Mouse (Mus musculus) neural tube, embryonic 14.5 days (tissue): ENCODE results near the gene Lmo3. TPM values are rescaled to one million over a fixed set of nuclear protein-coding genes. Genes with fewer than 3 reads are reported as not detected.

Experiments
- ATAC-seq: fragments of 200-750 bp; cut with Nextera tagmentation; 2 replicates; pipeline ENCODE4 v1.8.0; 2017; ENCODE audit warnings: low read depth, mild to moderate bottlenecking, moderate TSS enrichment, moderate library complexity
- H3K27ac ChIP-seq: fragments of 300-500 bp; sonication (generic); 2 replicates; pipeline ENCODE4 v1.5.1; 2014; ENCODE audit warnings: low read depth, mild to moderate bottlenecking, control low read depth, low read length, moderate library complexity, mixed read lengths
- H3K27me3 ChIP-seq: fragments of 300-500 bp; sonication (generic); 2 replicates; pipeline ENCODE4 v1.6.1; 2014; ENCODE audit warnings: low read length; ENCODE audit not compliant: control insufficient read depth, insufficient read depth
- H3K36me3 ChIP-seq: fragments of 300-500 bp; sonication (generic); 2 replicates; pipeline ENCODE4 v1.6.1; 2014; ENCODE audit warnings: low read length, mixed read lengths; ENCODE audit not compliant: control insufficient read depth, insufficient read depth
- H3K4me1 ChIP-seq: fragments of 300-500 bp; sonication (generic); 2 replicates; pipeline ENCODE4 v1.6.1; 2014; ENCODE audit warnings: low read length; ENCODE audit not compliant: control insufficient read depth, insufficient read depth
- H3K4me2 ChIP-seq: fragments of 300-500 bp; sonication (generic); 2 replicates; pipeline ENCODE4 v1.6.1; 2014; ENCODE audit warnings: mild to moderate bottlenecking, low read depth, low read length, control low read depth
- H3K4me3 ChIP-seq: fragments of 300-500 bp; sonication (generic); 2 replicates; pipeline ENCODE4 v1.5.1; 2014; ENCODE audit warnings: low read depth, low read length, control low read depth, mixed read lengths
- H3K9ac ChIP-seq: fragments of 300-500 bp; sonication (generic); replicated peaks from 2 replicates; pipeline ENCODE4 v1.6.1; 2014; ENCODE audit warnings: low read depth, mild to moderate bottlenecking, control low read depth, low read length, mixed read lengths
- H3K9me3 ChIP-seq: fragments of 300-500 bp; sonication (generic); 2 replicates; pipeline ENCODE4 v1.6.1; 2016; ENCODE audit warnings: low read length; ENCODE audit not compliant: control insufficient read depth
- WGBS: fragments of 180-500 bp; shearing (Covaris S2); extraction: QIAGEN DNeasy Blood & Tissue Kit; methylation state at CpG from one replicate; pipeline ENCODE4 v1.1.7; 2014; 5-methylcytosine and 5-hydroxymethylcytosine counted together
- polyA plus RNA-seq: library from polyadenylated mRNA; unstranded; fragments of >200 nt; fragmentation: Nextera tagmentation; extraction: Ambion mirVana; gene quantifications from 2 replicates; pipeline ENCODE4 v1.2.1, GENCODE M21; 2014

Lmo3 gene
- polyA plus RNA-seq, 1 experiment from 2014 or later, result 89.8 TPM

GRCm38 (mm10) chr6:138552144-138552543, 29.6 kb downstream of the Lmo3 start:
- no peaks in the 10 kb centered on the region for H3K9me3 ChIP-seq
- no peak for ATAC-seq
- H3K4me3 ChIP-seq, result no peak overlapping the region
- no peaks in the 10 kb centered on the region for H3K27me3 ChIP-seq
- no peak overlapping the region for H3K9ac ChIP-seq
- no peak overlapping the region for H3K4me2 ChIP-seq
- no peaks in the 10 kb centered on the region for H3K4me1 ChIP-seq
- no peaks in the 10 kb centered on the region for H3K36me3 ChIP-seq
- WGBS, result 84% methylated on average over 7 of the region's 7 CpGs
- no peak overlapping the region for H3K27ac ChIP-seq

DNA sequence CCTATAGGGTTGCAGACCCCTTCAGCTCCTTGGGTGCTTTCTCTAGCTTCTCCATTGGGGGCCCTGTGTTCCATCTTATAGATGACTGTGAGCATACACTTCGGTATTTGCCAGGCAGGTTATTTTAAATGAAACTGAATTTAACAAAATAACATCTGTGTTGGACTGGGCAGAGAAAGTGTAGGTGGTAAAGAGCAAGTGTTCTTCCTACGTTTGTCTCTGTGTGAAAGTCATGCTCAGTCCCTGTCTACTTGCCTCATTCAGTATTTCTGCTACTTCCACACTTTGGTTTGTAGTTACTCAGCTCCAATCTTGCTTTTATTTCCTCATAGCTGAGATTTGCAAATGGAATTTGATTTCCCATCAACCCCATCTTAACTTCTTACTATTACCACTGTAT, 46.9 kb downstream of the Lmo3 start:
- H3K4me2 ChIP-seq, result no peak overlapping the region
- H3K9ac ChIP-seq, result no peak overlapping the region
- no peaks in the 10 kb centered on the region for H3K4me1 ChIP-seq
- no peak overlapping the region for H3K4me3 ChIP-seq
- no peak overlapping the region for H3K27ac ChIP-seq
- no peaks in the 10 kb centered on the region for H3K36me3 ChIP-seq
- no peak for ATAC-seq
- H3K27me3 ChIP-seq, result no peaks in the 10 kb centered on the region
- WGBS, result 84% methylated on average over 2 of the region's 2 CpGs
- no peaks in the 10 kb centered on the region for H3K9me3 ChIP-seq

- Histone ChIP-seq H3K4me3 (no peak overlapping the region), H3K4me2 (no peak overlapping the region), H3K9me3 (no peaks in the 10 kb centered on the region), H3K36me3 (no peaks in the 10 kb centered on the region), H3K27me3 (no peaks in the 10 kb centered on the region), H3K27ac (no peak overlapping the region), H3K9ac (no peak overlapping the region), H3K4me1 (no peaks in the 10 kb centered on the region)
- no peak for ATAC-seq
- WGBS, result 72% methylated on average over 1 of the region's 1 CpGs
Measured at GRCm38 (mm10) chr6:138506642-138507041, 75.1 kb downstream of the Lmo3 start.

DNA sequence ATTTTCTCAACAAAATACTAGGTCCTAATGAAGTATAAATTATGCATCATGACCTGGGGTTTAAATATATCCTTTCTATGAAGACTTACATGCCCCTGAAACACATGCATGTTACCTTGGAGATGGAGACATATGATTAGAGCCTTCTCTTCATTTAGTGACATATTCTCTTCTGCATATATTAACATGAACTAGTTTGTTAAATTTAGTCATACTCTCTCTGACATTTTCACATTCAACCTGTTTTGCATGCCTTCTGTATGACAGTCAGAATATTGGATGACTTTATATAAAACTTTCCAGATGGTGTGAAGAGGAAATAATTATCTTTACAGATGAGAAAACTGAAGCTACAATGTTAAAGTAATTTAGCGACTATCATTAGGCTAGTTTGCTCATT, 77.8 kb downstream of the Lmo3 start:
- no peak overlapping the region for H3K9ac ChIP-seq
- no peak overlapping the region for H3K4me3 ChIP-seq
- H3K9me3 ChIP-seq, result no peaks in the 10 kb centered on the region
- H3K27me3 ChIP-seq, result no peaks in the 10 kb centered on the region
- no peak for ATAC-seq
- no peak overlapping the region for H3K4me2 ChIP-seq
- no peak overlapping the region for H3K27ac ChIP-seq
- no peaks in the 10 kb centered on the region for H3K36me3 ChIP-seq
- 92% methylated on average over 1 of the region's 1 CpGs for WGBS
- H3K4me1 ChIP-seq, result no peaks in the 10 kb centered on the region

DNA sequence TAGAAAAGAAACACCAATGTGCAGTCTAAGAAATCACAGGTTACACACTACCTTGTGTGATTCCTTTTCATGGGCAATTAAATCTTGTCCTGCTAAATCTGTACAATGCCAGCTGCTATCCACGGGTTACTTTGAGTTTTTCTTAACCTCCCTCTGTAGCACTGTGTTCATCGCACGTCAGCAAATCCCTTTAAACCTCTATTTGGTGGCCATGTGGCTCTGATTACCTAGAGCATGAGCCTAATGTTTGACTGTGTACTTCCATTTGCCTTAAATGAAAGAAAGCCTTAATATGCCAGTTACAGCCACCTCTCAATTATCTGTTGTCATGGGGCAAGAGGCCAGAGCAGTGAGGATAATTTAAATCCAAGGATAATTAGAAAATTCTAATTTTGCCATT, 98.9 kb downstream of the Lmo3 start:
- no peak overlapping the region for H3K4me3 ChIP-seq
- H3K36me3 ChIP-seq, result no peaks in the 10 kb centered on the region
- H3K4me1 ChIP-seq, result no peaks in the 10 kb centered on the region
- H3K27me3 ChIP-seq, result no peaks in the 10 kb centered on the region
- no peak for ATAC-seq
- no peaks in the 10 kb centered on the region for H3K9me3 ChIP-seq
- no peak overlapping the region for H3K27ac ChIP-seq
- H3K4me2 ChIP-seq, result no peak overlapping the region
- H3K9ac ChIP-seq, result no peak overlapping the region
- 78% methylated on average over 3 of the region's 3 CpGs for WGBS

- Histone ChIP-seq H3K4me2 (no peak overlapping the region), H3K4me1 (no peaks in the 10 kb centered on the region), H3K9ac (no peak overlapping the region), H3K4me3 (no peak overlapping the region), H3K27me3 (no peaks in the 10 kb centered on the region), H3K27ac (no peak overlapping the region), H3K36me3 (no peaks in the 10 kb centered on the region), H3K9me3 (no peaks in the 10 kb centered on the region)
- WGBS, result 20% methylated on average over 5 of the region's 5 CpGs
- ATAC-seq, result peak; percentile 38; the same call in 1 of the 2 replicates
Measured at GRCm38 (mm10) chr6:138477611-138478010, 104.2 kb downstream of the Lmo3 start.

DNA sequence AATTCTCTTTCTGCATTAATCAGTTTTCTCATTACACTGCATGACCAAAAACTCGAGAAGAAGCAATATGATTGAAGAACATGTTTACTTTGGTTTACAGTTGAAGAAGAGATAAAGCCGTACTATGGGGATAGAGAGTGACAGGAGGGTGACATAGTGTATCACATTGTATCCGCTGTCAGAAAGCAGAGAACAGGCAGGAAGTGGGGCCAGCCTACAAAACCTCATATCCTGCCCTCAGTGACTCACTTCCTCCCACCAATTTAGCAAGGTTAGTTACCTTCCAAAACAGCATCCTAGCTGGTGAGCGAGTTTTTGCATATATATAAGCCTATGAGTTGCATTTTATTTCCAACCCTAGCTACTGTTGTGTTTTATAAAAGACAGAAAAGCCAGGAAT, 112.6 kb downstream of the Lmo3 start:
- ATAC-seq, result no peak
- no peak overlapping the region for H3K9ac ChIP-seq
- H3K9me3 ChIP-seq, result no peaks in the 10 kb centered on the region
- H3K27me3 ChIP-seq, result no peaks in the 10 kb centered on the region
- H3K27ac ChIP-seq, result no peak overlapping the region
- H3K4me3 ChIP-seq, result no peak overlapping the region
- no peaks in the 10 kb centered on the region for H3K4me1 ChIP-seq
- 86% methylated on average over 4 of the region's 4 CpGs for WGBS
- H3K36me3 ChIP-seq, result no peaks in the 10 kb centered on the region
- no peak overlapping the region for H3K4me2 ChIP-seq

DNA sequence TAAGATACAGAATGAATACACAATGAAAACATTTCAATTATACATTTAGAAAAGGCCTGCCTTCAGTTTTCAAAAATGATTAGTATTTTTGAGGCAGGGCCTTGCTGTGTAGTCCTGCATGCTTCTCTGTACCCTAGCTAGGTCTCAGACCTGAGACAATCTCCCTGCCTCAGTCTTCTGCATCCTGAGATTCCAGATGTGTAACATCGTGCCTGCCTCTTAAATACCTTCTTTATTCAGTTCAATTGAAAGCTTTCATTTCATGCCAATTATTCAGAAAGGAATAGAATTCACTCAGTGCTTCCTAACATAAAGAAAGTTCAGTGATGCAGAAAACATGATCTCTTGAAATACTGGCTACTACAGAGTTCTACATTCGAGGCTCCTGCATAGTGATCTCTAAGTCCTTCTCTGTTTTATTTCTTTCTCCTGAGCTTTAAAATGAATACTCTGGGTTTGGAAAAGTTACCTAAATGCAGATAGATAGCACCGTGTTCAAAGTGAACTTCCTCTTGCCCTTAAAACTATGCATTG, 137.2 kb downstream of the Lmo3 start:
- ATAC-seq, result no peak
- Histone ChIP-seq H3K9me3 (no peaks in the 10 kb centered on the region), H3K36me3 (no peaks in the 10 kb centered on the region), H3K9ac (no peak overlapping the region), H3K4me2 (no peak overlapping the region), H3K4me3 (no peak overlapping the region), H3K27ac (no peak overlapping the region), H3K27me3 (no peaks in the 10 kb centered on the region), H3K4me1 (no peaks in the 10 kb centered on the region)
- WGBS, result 24% methylated on average over 3 of the region's 3 CpGs

GRCm38 (mm10) chr6:138437351-138437750, 144.4 kb downstream of the Lmo3 start:
- H3K27ac ChIP-seq, result no peak overlapping the region
- H3K27me3 ChIP-seq, result no peaks in the 10 kb centered on the region
- H3K9ac ChIP-seq, result no peak overlapping the region
- 78% methylated on average over 3 of the region's 3 CpGs for WGBS
- no peaks in the 10 kb centered on the region for H3K36me3 ChIP-seq
- ATAC-seq, result no peak
- H3K4me2 ChIP-seq, result no peak overlapping the region
- H3K9me3 ChIP-seq, result no peaks in the 10 kb centered on the region
- H3K4me3 ChIP-seq, result no peak overlapping the region
- H3K4me1 ChIP-seq, result no peaks in the 10 kb centered on the region

DNA sequence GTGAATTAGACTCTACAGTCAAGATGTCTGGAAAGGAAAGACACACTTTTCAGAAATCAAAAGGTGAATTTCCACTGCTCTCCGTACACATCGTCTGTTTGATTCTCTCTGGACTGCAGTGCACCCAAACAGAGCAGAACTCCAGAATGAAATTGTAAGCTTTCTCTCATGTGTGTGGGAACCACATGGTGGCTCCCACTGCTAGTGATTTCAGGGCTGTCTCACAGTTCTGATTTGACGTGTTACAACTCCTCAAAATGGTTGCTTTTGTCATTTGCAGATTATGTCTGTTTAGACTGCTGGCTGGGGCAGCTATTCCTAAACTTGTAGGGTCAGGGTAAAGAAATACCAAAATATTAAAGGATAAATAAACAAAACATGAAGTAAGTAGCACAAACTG, 145.0 kb downstream of the Lmo3 start:
- WGBS, result 76% methylated on average over 3 of the region's 3 CpGs
- H3K9me3 ChIP-seq, result no peaks in the 10 kb centered on the region
- H3K36me3 ChIP-seq, result no peaks in the 10 kb centered on the region
- no peak overlapping the region for H3K27ac ChIP-seq
- no peak overlapping the region for H3K9ac ChIP-seq
- no peak overlapping the region for H3K4me3 ChIP-seq
- no peak overlapping the region for H3K4me2 ChIP-seq
- H3K27me3 ChIP-seq, result no peaks in the 10 kb centered on the region
- no peak for ATAC-seq
- H3K4me1 ChIP-seq, result no peaks in the 10 kb centered on the region
